Mouse (Mus musculus): ENCODE measurements around the gene Tcf25. TPM values are rescaled to one million over a fixed set of nuclear protein-coding genes. Genes with fewer than 3 reads are reported as not detected.

The Tcf25 gene
- polyA plus RNA-seq, 1 experiment, result 692 TPM

DNA sequence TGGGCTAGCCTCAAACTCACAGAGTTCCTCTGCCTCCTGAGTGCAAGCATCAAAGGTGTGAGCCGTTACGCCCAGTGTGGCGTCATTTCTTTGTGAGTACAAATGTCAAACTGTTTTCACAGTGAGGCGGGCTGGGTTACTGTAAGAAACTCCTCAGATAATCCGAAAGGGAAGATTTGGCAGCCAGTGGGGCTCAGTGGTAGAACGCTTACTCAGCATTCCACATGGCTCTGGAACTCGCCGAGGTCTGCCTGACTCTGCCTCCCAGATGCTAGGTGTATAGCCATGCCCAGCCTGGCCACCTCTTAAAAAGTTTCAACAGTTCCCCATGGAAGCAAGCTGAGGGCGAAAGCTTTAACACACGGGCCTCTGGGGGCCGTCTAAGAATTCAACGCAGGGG lies 21.4 kb upstream of the Tcf25 start:
- Histone ChIP-seq H3K27ac (ENCODE audit: insufficient read depth, low read length) (no peak overlapping the region), H3K4me3 (replicated peaks; ENCODE audit: insufficient read depth, low read depth, low read length) (no peak overlapping the region), H3K4me1 (ENCODE audit: control insufficient read depth, insufficient read depth, low read length) (no peaks in the 10 kb centered on the region), H3K27me3 (ENCODE audit: control insufficient read depth, insufficient read depth, low read length) (no peaks in the 10 kb centered on the region)
- DNase-seq, result no peak
- 81% methylated on average over 12 of the region's 12 CpGs for WGBS
- TF ChIP-seq POLR2A (IDR thresholded peaks at IDR 0.05; ENCODE audit: borderline replicate concordance, insufficient read depth, low read length) (no peak), CTCF (IDR thresholded peaks at IDR 0.05; ENCODE audit: borderline replicate concordance, insufficient read depth, low read depth, low read length) (no peak)

DNA sequence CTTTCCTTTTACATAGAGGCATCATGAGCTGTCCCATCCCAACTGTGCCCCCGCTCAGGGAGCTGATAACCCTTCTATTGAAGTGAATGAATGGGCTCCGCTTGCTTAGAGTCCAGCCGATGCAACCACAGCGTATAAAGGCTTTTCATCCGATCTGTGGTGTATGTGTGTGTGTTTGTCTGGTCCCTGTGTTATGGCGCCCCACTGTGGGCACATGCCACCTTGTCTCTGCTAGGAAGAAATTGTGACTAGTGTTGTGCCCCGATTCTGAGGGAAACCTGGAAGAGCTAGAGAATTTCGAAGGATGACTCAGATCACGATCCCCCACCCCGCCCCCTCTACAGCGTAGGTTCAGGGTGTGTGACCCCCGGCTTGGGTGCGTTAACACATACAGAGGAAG lies 20.8 kb upstream of the Tcf25 start:
- no peak for DNase-seq
- 58% methylated on average over 13 of the region's 13 CpGs for WGBS
- TF ChIP-seq CTCF (IDR thresholded peaks at IDR 0.05; ENCODE audit: borderline replicate concordance, insufficient read depth, low read depth, low read length), result peak; percentile 60
- TF ChIP-seq POLR2A (IDR thresholded peaks at IDR 0.05; ENCODE audit: borderline replicate concordance, insufficient read depth, low read length), result no peak
- H3K27me3 ChIP-seq (ENCODE audit: control insufficient read depth, insufficient read depth, low read length), result no peaks in the 10 kb centered on the region
- H3K27ac ChIP-seq (ENCODE audit: insufficient read depth, low read length), result no peak overlapping the region
- no peaks in the 10 kb centered on the region for H3K4me1 ChIP-seq (ENCODE audit: control insufficient read depth, insufficient read depth, low read length)
- H3K4me3 ChIP-seq (replicated peaks; ENCODE audit: insufficient read depth, low read depth, low read length), result no peak overlapping the region

DNA sequence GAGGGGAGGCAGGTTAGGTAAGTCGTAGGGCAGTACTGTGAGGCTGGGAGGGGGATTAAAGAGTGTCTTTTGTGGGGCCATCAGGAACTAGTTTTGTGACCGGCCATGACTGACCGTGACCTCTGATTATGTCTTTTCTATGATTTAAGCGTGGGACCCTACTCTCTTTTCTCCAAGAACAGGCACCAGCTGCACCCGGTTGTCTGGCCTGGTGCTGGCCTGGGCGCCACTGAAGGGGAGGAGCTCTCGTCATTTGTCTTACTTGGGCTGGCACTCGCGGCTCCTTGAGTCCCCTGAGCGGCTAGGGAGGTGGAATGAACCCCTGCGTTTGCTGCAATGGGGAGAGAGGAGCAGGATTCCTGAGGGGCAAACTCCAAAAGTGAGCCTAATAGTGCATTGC lies 20.3 kb upstream of the Tcf25 start:
- TF ChIP-seq POLR2A (IDR thresholded peaks at IDR 0.05; ENCODE audit: borderline replicate concordance, insufficient read depth, low read length), result no peak
- no peak for TF ChIP-seq CTCF (IDR thresholded peaks at IDR 0.05; ENCODE audit: borderline replicate concordance, insufficient read depth, low read depth, low read length)
- 33% methylated on average over 11 of the region's 11 CpGs for WGBS
- Histone ChIP-seq H3K4me1 (ENCODE audit: control insufficient read depth, insufficient read depth, low read length) (no peaks in the 10 kb centered on the region), H3K27me3 (ENCODE audit: control insufficient read depth, insufficient read depth, low read length) (no peaks in the 10 kb centered on the region), H3K27ac (ENCODE audit: insufficient read depth, low read length) (no peak overlapping the region), H3K4me3 (replicated peaks; ENCODE audit: insufficient read depth, low read depth, low read length) (no peak overlapping the region)
- no peak for DNase-seq

DNA sequence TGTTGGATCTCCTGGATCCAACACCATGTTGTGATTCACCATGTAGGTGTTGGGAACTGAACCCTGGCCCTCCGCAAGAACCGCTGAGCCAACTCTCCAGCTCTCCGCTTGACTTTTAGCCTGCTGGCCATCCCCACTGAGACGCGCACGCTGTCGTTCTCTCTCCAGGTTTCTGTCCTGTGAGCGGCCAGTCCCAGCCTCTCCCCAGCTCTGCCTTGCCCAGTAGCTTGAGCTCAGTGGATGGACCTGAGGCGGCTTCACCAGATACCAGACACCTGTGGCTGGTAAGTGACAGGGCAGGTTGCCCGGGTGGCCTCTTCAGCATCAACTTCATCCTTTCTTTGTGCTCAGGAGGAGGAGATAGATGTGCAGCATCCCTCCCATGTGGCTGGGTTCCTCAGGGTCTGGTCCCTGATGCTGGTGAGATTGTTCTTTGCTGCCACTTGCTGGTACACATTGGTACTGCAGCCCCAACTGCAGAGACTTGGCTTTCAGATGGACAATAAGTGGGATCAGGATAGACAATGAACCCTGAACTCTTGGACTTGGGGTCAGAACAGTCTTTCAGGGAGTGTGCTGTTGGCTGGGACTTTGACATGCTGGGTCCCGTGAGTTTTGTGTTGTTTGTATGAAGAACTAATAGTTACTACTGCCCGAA lies 12.3 kb upstream of the Tcf25 start:
- no peaks in the 10 kb centered on the region for H3K27me3 ChIP-seq (ENCODE audit: control insufficient read depth, insufficient read depth, low read length)
- H3K27ac ChIP-seq (ENCODE audit: insufficient read depth, low read length), result no peak overlapping the region
- 33% methylated on average over 12 of the region's 12 CpGs for WGBS
- DNase-seq, result peak; percentile 71 to 85
- H3K4me3 ChIP-seq (replicated peaks; ENCODE audit: insufficient read depth, low read depth, low read length), result no peak overlapping the region
- H3K4me1 ChIP-seq (ENCODE audit: control insufficient read depth, insufficient read depth, low read length), result no peaks in the 10 kb centered on the region
- TF ChIP-seq CTCF (IDR thresholded peaks at IDR 0.05; ENCODE audit: borderline replicate concordance, insufficient read depth, low read depth, low read length) (peak; percentile 97), POLR2A (IDR thresholded peaks at IDR 0.05; ENCODE audit: borderline replicate concordance, insufficient read depth, low read length) (no peak)

DNA sequence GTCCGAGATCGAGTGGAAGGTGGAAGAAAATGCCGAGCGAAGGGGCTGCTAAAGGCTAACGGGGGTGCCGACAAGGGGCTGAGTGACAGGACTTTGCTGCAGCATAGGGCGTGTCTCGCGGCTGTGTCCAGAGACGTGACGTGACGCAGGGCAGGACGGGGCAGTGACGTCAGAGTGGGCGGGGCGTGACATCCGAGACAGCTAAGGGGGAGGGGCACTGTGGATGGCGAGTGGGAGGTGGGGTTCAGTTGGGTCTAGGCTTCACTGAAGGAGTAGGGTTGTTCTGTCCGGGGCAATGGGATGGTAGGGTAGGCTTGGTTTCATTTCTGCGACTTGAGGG lies 656 bp downstream of the Tcf25 start:
- peak; percentile 92 to 95 for DNase-seq
- peak overlapping the region; percentile 93 for H3K27ac ChIP-seq (ENCODE audit: insufficient read depth, low read length)
- peaks cover 11% of the 10 kb centered on the region; the same call in 1 of the 2 replicates for H3K4me1 ChIP-seq (ENCODE audit: control insufficient read depth, insufficient read depth, low read length)
- TF ChIP-seq POLR2A (IDR thresholded peaks at IDR 0.05; ENCODE audit: borderline replicate concordance, insufficient read depth, low read length) (peak; percentile 65), CTCF (IDR thresholded peaks at IDR 0.05; ENCODE audit: borderline replicate concordance, insufficient read depth, low read depth, low read length) (no peak)
- peak overlapping the region; percentile 78 for H3K4me3 ChIP-seq (replicated peaks; ENCODE audit: insufficient read depth, low read depth, low read length)
- no peaks in the 10 kb centered on the region for H3K27me3 ChIP-seq (ENCODE audit: control insufficient read depth, insufficient read depth, low read length)
- WGBS, result under 1% methylated on average over 20 of the region's 20 CpGs

DNA sequence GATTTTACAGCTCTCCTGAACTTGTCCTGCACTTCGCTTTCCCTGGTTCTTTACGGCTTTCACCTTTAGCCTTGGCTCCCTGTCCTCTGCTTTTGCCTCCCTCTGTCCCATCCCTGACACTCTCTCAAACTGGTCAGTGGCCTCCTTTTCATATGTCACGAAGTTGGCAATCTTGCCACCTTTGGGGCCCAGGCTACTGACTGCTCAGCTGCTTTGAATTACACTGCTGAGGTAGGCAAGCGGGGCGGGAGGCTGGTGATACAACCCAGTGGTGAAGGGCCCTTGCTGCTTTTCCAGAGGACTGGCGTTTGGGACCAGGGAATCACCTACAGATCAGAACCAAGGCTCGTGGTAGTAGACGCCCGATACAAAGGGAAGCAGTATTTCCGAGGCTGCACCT lies 2.1 kb downstream of the Tcf25 start:
- no peak overlapping the region for H3K4me3 ChIP-seq (replicated peaks; ENCODE audit: insufficient read depth, low read depth, low read length)
- WGBS, result 54% methylated on average over 10 of the region's 10 CpGs

DNA sequence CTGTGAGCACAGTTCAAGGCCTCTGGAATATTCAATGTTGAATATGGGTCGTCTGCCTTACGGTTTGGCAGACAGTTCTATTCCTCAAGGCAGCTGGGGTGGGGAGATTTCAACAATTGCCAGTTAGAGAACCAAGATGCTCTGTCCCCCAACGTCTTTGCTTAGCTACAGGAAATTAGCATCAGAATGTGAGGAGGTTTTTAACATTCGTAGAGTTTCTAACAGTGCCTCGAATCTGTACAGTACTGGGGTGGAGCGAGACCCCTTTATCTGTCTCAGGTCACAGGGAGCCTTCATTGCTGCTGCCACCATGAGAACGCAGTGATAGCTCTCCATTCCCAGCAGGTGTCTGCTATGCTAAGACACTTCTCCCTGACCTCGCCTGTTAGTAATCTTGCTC lies 2.6 kb downstream of the Tcf25 start:
- no peak overlapping the region for H3K4me3 ChIP-seq (replicated peaks; ENCODE audit: insufficient read depth, low read depth, low read length)
- no peak overlapping the region for H3K27ac ChIP-seq (ENCODE audit: insufficient read depth, low read length)
- no peaks in the 10 kb centered on the region for H3K27me3 ChIP-seq (ENCODE audit: control insufficient read depth, insufficient read depth, low read length)
- 25% methylated on average over 8 of the region's 8 CpGs for WGBS
- no peak for DNase-seq
- no peak for TF ChIP-seq CTCF (IDR thresholded peaks at IDR 0.05; ENCODE audit: borderline replicate concordance, insufficient read depth, low read depth, low read length)
- TF ChIP-seq POLR2A (IDR thresholded peaks at IDR 0.05; ENCODE audit: borderline replicate concordance, insufficient read depth, low read length), result no peak
- peaks cover 14% of the 10 kb centered on the region; the same call in 1 of the 2 replicates for H3K4me1 ChIP-seq (ENCODE audit: control insufficient read depth, insufficient read depth, low read length)

More for the DNA sequence above, 2.1 kb downstream of the Tcf25 start:
- DNase-seq, result no peak
- TF ChIP-seq CTCF (IDR thresholded peaks at IDR 0.05; ENCODE audit: borderline replicate concordance, insufficient read depth, low read depth, low read length), result no peak
- TF ChIP-seq POLR2A (IDR thresholded peaks at IDR 0.05; ENCODE audit: borderline replicate concordance, insufficient read depth, low read length), result no peak
- H3K4me1 ChIP-seq (ENCODE audit: control insufficient read depth, insufficient read depth, low read length), result peaks cover 14% of the 10 kb centered on the region; the same call in 1 of the 2 replicates
- no peak overlapping the region for H3K27ac ChIP-seq (ENCODE audit: insufficient read depth, low read length)
- H3K27me3 ChIP-seq (ENCODE audit: control insufficient read depth, insufficient read depth, low read length), result no peaks in the 10 kb centered on the region

DNA sequence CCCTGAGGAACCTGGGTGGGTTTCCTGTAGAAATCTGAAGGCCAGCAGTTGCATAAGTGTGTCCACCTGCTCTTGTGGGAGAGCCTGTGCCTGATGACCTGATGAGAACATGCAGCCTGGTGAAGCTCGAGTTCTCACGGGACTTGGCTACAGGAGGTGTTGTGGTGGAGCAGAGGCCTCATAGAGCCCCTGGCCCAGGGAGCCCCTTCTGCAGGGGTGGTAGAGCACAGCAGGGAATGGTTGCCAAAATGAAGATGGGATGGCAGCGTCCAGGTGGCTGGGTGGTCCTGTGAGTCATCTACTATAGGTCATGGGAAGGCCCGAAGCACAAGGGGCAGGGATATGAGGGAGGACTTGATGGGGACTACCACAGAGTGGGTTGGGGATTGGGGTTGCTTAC lies 8.2 kb downstream of the Tcf25 start:
- WGBS, result 68% methylated on average over 4 of the region's 4 CpGs
- TF ChIP-seq CTCF (IDR thresholded peaks at IDR 0.05; ENCODE audit: borderline replicate concordance, insufficient read depth, low read depth, low read length), result no peak
- no peak for TF ChIP-seq POLR2A (IDR thresholded peaks at IDR 0.05; ENCODE audit: borderline replicate concordance, insufficient read depth, low read length)
- H3K4me3 ChIP-seq (replicated peaks; ENCODE audit: insufficient read depth, low read depth, low read length), result no peak overlapping the region
- no peak for DNase-seq
- H3K27me3 ChIP-seq (ENCODE audit: control insufficient read depth, insufficient read depth, low read length), result no peaks in the 10 kb centered on the region
- no peak overlapping the region for H3K27ac ChIP-seq (ENCODE audit: insufficient read depth, low read length)
- H3K4me1 ChIP-seq (ENCODE audit: control insufficient read depth, insufficient read depth, low read length), result 0 out of 2 replicates have a peak, but pooled peaks cover 3% of the 10 kb centered on the region

Data from cerebellum, adult 2 months (tissue).